Mouse (Mus musculus) left cerebral cortex, adult 9 months (tissue): ENCODE measurements at regions not wholly inside any gene's neighbourhood (a gene's known extent, or its start where the extent isn't known, plus 50 kb on each side); places are given as distances from the start of the nearest gene placed in this dataset.
A peak's percentile ranks its signal among the peaks of the same experiment; 100 is the strongest.

Experiments used
- DNase-seq, 2 experiments: peaks; one replicate each; pipeline ENCODE4 v3.0.0; 2022; ENCODE audit warnings: low spot score in 2 of 2

DNA sequence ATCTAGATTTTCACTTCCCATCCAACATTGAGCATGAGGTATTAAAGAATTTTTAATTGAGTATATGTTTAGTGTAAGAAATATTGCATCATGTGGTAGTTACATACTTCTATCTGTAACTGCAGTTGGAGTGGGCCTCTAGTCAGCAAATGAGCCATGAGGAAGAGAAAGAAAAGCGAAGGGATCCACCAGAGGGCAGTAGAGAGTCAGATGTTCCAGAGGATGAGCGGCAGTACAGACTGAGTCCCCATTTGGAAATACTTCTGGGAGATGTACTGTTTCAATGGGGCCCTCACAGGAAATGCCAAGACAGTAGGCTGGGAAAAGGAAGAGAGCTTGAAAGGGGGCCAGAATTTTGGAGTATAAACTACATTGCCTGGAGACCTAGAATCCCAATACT is 221.2 kb downstream of the Myh15 start:
- DNase-seq, result peak in 1 of 2 experiments; percentile 70

DNA sequence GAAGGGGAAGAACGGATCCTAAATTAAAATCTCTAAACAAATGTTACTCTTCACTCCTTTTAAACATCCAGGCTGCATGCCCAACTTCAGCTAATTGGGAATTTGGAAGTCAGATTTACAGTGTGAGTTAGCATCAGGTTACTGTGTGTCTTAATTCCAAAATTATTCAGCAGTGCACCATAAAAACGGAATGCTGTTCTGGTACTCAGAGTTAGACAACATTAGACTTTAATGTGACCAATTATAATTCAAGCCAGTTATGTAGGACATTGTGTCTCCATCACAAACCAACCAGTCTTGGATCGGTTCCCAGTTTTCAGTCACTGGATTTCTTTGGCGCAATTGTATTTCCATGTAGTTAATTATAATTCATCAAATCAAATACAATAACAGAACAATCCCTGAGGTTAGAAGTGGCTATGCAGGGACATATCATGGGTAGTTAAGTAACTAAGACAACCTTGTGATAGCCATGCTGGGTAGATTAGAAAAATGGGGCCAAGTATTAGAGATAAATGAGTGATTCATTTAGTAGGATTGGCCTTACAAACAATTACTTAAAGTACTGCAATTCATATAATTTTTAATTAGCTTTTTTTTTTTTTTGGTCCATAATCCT is 230.9 kb downstream of the Myh15 start:
- DNase-seq, result peak in 1 of 2 experiments; percentile 45

DNA sequence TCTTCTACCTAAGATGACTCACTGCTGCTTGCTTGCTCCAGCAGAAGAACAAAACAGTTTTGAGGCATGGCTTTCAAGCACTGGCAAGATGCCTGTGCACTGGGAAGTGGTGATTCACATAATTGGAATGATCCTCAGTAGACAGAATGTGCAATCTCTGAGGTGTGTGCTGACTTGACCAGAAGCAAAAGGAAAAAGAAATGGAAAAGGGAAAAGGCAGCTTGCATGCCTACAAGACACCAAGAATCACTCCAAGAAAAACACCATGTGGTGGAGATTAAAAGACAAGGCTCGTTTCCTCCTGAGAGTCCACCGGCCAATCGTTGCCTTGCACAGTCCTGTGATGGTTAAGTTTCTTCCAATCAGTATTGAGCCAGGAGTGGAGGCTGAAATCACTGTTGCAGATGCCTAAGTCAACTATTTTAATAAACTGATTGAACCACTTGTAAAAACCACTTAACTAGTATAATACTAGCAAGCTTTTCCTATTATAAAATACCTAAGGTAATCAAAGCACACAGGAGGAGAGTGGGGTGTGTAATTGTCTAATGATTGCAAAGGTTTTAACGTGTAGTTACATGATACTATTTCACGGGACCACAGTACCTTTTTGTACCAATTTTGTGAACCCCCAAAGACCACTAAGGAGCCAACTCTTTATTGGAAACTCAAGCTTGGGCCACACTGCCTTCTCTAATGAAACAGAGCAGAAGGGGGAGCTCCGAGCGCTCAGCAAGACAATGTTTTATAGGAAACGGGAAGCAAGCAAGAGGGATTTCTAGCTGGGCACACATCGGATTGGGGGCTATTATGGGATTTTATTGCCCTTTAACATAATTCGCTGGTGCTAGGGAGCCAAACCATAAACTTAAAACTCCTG is 232.2 kb downstream of the Myh15 start:
- peak; percentile 51 to 86 for DNase-seq

DNA sequence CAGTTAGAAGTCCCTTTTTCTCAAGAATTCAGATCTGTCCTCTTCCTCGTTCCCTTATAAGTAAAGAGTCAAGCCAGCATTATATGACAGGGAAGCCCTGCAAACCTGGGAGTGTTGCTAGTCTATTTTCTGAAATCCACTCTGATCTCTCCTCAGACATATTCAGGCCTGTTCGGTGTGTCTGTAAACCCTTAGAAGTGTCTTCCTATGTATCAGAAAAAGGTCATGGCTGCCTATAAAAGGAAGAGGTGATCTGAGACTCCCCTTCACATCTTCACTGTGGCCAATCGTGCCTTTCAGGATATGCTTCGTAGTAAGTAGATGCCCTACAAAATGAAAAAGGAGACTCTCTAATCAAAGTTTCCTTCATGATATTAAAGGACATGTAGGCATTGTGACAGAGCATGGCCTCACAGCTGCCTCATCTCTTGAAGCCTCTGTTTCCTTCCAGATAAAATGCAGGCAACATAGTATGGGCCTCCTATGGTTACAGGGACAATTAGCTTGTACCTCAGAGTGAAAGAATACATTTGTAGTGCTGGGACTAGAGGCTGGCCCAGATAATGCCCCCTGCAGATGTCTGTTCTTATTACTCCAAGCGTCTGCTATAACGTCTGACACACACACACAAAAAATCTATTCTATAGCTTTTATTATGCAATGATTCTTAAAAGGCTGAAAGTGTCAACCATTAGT is 246.5 kb downstream of the Myh15 start:
- no peak for DNase-seq

DNA sequence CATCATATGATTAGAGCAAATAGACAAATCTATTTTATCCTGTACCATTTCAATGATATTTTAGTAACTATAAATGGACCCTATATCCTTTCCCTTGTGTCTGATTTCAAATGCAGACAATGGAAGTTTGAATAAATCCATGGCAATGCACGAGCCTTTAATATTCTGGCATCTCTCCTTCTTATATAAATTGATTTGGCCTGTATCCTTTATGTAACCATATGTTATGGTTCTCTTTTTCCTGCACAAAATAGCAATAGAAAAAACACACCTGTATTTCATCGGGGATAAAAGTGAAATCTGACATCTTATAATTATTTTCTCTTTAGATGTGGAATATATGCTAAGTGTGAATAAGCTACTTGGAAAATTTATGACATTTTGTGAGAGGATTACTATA is 247.1 kb downstream of the Myh15 start:
- no peak for DNase-seq

DNA sequence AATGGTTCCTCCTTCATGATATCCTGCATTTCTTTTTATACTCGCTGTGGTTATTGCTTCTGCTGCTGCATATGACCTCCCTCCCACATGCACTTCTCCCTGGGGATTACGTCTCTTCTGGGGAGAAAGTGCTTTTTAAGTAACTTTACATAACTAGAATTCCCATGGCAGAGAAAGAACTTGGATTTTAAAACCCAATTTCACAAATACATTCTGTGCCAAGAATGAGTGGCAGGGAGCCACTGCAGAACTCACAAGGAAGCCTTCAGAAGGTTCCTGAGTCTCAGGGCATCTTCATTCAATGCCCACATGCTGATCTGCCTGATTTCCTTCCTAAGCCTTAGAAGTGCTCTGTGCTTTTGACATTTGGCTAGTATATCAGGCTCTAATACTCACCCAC is 259.8 kb downstream of the Myh15 start:
- peak in 1 of 2 experiments; percentile 39 for DNase-seq

DNA sequence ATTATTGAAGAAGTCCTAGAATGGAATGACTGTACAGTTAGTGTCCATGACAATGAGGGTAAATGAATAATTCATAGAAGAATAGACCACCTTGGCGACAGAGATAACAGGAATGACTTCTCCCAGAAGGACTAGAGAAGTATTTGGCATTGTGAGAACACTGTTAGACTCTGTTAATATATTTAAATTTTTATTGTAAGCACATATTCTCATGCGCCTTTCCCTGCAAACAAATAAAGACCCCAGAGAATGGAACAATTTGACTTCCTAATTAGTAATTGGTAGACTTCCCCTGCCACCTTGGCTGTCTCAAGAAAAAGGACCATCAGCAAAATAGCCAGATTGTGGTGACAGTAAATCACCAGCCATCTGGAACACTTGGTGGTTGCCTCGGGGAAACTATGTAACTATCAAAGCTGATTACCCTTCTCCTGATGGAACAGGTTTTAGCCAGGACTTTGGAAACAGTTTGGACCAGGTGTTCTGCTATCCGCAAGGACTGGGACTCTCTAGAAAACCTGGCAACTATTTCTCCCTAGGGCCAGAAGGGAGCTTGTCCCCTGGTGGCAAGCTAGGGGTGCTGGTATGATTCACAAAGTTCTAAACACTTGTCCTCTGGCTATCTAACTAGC is 261.9 kb downstream of the Myh15 start:
- no peak for DNase-seq

DNA sequence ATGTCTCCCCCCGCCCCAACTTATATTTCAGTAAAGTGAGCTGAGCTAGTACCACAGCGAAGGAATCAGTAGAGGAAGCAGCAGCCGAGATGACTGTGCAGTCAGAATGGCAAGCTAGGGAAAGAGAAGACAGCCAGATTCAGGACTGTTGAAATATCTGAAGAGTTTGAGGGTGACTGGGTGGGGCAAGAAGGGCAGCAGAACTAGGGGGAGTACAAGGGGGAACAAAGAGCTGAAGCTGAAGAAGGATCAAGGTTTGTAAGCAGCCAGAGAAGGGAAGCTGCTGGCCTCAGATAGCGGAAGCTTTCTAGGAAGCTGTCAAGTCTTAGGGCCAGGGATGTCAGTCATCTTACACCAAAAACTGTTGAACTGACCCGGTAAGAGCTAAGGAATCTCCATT is 262.5 kb downstream of the Myh15 start:
- DNase-seq, result no peak

DNA sequence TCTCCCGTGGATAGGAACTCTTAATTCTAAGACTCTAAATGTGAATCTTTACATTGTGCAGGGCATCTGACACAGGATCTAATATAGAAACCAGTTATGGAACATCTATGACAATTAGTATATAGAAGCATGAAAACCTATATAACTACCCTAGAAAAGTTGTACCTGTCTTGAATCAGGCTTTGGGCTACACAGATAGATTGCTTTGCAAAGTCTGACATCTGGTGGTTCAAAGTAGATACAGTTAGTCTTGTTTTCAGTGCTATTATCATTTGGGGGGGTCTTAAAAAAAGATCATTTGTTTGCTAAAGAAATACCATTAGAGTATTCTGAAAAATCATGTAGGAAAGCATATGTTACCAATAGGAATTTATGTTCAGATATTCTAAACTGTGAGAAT is 264.7 kb downstream of the Myh15 start:
- no peak for DNase-seq

DNA sequence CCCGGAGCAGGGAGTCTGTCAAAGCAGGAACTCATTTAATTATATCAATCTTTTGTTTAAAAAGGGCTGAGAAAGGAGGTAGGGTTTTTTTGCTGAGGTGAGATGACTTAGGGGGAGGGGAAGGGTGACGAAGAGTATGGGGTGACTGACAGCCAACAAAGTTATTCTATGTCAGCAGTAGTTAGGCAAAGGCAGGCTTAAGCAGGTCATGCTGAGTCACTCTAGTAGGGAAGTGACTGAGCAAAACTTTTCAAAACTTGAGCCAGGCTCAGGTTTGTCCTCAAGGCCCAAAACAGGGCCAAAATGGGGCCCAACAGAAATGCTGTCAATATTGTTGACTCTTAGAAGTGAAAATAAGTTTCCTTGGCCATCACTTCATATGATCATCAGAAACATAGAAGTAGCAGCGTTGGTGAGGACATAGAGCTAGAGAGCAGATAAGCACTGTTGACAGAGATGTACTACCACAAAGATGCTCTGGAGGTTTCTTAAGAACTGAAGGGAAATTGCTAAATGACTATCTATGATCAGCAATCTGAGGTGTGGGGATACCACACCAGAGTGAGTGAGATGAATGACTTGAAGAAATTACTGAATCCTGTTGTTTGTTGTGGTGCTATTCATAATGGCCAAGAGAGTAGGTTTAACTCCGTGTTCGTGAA is 273.6 kb downstream of the Myh15 start:
- DNase-seq, result no peak

DNA sequence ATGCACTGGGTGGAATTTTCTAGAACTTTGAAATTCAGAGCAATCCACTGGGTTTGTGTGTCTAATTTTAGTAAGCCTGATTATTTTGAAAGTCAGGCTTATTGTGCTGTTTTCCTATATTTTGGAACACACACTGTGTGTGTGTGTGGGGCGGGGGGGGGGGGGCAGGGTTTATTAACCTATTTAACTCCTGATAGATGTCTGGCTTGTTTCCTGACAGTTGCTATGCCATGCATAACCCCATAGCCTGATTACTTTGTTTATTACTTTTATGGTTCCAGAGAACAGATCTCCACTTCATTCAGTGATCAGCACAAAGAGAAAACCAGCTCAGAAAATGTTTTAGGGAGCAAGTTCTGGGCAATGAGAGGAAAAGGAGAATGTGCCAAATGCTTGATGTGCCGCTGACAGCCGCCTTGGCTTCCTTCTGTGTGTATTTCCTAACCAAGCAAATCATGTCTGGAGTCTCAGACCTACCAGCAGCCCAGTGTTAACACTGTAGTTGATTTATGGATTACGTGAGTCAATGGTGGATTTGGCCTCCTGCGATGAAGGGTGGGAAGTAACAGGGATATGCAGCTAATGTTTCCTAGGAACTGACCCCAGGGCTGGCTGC is 274.9 kb downstream of the Myh15 start:
- peak in 1 of 2 experiments; percentile 11 for DNase-seq

DNA sequence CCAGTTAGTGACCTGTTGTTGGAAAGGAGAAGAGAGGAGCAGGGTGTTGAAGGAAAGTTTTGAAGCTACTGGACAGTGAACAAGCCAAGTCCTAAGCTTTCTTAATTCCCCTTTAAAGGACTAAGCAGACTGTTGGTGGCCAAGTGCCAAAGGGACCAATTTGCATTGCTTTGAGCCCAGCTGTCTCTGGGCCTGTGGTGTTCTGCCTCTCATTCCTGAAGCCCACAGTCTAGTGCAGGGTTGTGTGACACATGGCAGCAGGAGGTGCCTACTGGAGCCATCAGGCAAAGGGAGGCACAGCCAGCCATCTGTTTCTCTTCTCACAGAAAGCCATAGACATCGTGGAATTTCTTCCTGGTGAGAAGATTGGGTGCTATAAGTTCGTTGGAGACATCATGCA is 278.6 kb downstream of the Myh15 start:
- DNase-seq, result peak; percentile 15 to 21

DNA sequence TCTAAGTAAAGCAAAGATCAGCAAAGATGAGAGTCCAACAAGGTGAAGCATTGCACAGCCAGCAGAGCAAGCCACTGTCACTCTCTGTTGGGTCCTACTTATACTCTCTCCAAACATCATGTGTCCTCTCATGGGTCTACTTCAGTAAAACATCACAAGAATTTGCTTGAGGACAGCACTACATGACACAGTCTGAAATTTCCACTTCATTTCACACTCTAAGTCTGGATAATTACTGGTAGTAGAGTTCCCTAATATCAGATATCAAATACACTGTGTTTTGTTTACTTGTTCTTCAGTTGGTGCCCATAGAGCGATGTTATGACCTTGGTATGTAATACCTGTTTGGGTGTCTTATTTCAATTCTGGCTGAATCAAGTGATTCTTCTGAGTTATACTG is 280.7 kb downstream of the Myh15 start:
- no peak for DNase-seq

DNA sequence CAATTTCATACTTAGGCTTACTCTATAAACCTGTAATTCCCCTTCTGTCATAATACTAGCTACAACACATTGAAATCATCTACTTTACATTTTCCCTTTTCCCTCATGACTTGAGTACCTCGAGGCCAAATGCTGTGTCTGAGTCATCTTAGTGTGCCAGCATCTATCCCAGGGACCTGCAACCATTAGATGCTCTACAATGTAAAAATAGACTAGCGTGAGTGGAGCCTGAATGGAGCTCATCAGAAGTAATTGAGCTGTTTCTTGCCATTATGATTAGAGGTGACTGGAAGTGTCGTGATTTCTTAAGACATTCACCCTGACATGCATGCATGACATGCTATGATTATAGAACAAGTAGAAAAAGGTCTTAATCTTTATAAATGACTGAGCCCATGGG is 301.1 kb downstream of the Myh15 start:
- no peak for DNase-seq

DNA sequence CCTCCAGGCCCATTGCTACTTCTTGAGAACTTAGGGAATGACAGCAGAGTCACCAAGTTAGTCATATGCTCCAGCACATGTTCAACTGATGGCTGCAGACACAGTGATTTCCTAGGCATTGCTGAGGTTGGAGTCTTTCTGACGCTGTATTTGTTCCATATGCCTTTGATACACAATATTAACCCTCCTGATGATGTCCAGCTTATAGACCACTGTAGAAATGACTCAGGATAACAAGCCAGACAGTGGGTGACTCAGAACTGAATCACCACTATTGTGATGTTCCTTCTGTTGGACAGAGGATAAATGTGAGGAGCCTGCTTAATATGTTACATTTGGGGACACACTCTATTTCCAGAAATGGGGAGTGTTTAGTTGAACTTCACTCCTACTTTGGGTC is 304.4 kb downstream of the Myh15 start:
- no peak for DNase-seq

DNA sequence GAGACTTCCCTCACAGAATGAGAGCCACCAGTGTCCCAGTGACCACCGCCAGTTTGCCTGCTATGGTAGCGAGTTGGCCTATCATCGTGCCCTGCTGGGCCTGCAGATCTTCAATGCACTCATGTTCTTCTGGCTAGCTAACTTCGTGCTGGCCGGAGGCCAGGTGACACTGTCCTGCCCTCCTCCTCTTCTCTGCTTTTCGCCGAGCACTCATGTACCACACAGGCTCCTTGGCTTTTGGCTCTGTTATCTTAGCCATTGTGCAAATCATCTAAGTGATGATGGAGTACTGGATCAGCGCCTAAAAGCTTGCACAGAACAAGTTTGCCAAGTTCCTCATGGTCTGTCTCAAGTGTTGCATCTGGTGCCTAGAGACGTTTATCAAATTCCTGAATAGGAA is 312.2 kb downstream of the Myh15 start:
- peak in 1 of 2 experiments; percentile 2 for DNase-seq

DNA sequence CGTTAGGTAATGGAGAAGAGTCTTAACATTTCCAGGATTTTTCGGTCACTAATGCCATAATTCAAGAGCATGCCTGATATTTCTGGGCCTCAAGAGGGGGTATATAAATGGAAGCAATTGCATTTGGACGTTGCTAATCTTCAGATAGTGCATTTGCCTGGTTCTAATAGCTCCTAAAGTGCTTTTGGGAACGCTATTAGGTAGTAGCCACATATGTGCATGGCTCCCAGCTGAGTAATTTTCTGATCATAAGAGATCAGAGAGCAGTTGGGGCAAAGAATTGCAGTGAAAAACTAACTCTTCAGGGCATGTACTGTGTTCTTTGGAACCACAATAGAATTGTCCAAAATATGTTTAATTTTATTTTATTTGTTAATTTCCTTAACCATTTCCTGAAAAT is 317.8 kb downstream of the Myh15 start:
- DNase-seq, result no peak

DNA sequence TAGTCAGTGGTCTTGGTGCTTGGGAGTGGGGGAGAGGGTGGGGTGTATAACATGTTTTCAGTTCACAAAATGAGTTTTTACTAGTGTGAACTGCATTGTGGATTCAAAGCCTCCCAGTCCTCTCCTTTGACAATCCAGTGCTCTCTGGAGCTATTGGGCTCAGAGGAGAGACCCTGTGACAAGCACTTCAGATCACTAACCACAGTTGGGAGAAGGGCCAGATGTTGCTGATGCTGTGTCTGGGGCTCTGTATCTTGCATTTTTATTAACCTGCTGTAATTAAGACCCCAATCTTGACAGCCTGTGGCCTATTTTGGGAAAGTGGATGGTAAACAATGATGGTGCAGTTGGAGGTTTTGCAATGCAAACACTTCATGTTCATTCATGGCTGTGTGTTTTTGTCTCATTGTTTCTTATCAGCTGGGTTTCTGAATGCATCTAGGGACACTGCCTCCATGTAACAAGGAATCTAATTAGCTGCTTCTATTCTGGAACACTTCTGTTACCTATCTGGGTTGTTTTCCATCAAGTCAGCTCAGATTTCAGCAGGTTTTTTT is 320.0 kb upstream of the Ift57 start:
- DNase-seq, result no peak

DNA sequence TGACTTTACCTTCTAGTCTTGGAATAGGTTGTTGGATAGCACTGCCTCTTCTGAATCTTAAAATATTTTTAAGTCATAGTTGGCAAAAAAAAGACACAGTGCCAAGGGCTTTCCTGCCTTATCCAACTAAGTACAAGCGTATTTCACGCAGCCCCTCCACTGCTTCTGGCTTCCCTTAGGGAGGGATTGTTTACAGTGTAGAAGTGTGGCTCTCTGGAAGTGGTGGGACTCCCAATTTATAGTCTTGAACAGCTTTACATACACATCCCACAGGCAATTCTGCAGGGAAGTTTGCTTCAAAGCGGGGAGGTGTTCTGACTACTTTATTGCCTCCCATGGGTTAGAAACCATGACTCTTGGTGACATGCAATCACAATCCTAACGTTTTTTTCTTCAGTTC is 310.9 kb upstream of the Ift57 start:
- DNase-seq, result no peak

DNA sequence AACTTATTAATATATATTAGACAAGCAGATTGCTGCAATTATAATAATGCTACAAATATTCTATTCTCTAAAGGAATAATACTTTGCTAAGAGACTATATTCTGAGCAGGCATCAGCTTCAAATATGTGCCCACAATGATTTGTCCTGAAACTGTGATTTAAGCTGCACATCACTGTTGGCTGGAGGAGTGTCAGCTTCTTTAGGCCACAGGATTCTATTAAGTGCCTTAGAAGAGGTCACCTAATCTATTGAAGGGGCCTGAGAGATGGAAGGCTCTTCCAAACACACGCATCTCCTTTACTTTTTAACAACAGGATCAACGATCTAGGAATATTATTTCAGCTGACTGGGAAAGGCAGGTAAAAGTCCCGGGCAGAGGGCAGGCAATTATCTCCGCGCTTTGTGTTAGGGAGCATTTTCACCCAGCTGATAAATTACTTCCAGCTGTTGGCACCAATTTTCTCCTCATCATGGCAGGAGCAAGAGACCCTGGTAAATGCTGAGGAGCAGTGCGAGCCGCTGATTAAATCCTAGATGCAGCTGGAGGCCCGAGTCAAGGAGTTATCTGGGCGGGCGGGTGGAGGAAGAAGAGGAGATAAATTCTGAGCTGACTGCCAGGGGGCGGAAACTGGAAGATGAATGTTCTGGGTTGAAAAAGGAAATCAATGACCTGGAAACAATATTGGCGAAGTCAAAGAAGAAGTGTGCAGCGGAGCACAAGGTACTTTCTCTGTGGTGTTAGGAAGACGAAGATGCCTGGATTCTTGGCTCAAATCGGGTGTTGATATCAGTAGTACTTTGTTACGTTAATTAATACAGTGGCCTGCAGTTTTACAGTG is 290.9 kb upstream of the Ift57 start:
- DNase-seq, result no peak
